Mouse (Mus musculus) liver, adult (tissue): Measurements from ENCODE around the gene Cxcl9.

ENCODE experiments used
- GATA4 ChIP-seq: IDR thresholded peaks from 2 replicates; pipeline ENCODE4 v1.6.1; 2014; ENCODE audit warnings: mild to moderate bottlenecking, low read length; ENCODE audit not compliant: insufficient replicate concordance

Gene Cxcl9

DNA sequence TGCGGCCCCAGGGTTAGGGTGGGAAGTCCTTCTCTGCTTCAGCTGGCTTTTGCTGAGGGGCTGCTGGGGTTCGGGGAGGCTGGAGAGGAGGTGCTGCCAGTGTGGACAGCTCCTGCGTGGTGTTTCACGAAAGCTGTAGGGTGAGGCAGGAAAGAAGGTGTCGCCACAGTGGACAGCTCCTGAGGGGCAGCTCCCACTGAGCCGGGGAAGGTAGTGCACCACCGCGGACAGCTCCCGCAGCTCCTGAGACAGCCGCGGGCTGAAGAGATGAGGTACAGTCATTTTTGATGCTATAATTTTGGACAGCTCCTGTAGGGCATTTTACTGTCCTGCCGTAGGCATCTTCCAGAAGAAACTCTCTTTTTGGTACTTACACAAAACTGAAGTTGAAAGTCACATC, 30.2 kb upstream of the Cxcl9 start:
- no peak for TF ChIP-seq GATA4

DNA sequence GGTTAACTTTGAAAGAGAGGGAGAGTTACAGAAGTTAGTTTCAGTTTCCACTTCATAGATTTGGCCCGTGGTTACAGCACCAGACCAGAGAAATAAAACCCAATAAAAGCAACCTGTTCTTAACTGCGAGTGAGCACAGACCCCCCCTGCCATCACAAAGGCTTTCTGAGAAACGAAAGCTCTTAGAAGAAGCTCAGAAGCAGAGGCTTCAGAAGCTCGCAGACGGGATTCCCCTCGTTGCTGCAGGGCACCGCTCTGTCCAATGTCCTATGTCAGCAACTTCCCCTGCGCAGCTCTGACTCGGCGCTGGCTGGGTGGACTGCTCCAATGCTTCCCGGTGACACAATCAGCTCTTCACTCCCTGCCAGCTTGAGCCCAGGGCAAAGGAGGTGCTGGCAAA, 25.6 kb upstream of the Cxcl9 start:
- TF ChIP-seq GATA4, result no peak; the same call in 1 of the 2 replicates

DNA sequence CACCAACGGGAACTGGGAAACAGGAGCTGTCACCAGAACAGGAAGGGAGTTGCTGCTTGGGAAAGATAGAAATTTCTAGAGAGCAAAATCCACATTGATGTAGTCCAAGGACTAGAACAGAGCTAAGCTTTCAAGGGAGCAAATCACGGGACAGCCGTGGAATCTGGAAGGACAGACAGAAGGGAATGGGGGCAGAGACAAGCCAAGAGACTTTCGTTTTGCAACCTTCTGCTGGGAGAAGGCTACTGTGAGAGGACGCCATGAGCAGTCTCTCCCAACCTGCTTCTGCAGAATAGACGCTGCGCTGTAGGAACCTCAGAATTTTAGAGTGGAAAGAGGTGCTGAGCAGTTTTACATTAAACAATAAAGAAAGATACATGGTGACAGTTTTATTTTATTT, 21.9 kb upstream of the Cxcl9 start:
- TF ChIP-seq GATA4, result no peak

DNA sequence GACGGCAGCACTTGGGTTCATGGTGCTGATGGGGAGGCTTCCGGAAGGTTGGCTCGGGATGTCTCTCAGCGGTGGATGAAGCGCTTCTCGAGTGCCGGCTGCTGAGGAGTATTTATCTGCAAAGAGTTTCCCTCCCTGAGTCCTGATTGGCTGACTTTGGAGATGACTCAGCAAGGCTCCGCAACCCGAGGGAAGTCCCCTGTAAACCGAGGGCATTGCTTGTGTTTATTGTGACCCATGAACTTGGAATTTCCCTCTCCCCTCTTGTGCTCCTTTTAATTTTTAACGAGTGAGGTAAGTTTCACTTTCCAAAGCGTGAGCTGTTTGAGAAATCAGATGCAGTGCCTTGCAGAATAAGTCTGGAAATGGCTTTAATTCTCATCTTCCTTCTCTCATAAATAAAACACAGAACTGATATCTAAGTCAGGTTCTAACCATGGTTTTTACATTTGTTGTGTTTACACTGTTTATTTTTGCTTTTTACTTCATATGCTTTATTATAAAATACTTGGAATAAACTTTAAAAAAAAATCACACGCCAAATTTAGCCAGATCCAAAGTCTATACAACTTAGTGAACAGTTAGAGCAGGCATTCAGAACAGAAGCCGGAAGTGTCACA, 21.0 kb upstream of the Cxcl9 start, which contains the start of gene Cxcl10:
Gene Cxcl10, minus strand, starts transcription at position 96 of the 620 bp plus-strand sequence.
- peak; percentile 57; the same call in 1 of the 2 replicates for TF ChIP-seq GATA4

DNA sequence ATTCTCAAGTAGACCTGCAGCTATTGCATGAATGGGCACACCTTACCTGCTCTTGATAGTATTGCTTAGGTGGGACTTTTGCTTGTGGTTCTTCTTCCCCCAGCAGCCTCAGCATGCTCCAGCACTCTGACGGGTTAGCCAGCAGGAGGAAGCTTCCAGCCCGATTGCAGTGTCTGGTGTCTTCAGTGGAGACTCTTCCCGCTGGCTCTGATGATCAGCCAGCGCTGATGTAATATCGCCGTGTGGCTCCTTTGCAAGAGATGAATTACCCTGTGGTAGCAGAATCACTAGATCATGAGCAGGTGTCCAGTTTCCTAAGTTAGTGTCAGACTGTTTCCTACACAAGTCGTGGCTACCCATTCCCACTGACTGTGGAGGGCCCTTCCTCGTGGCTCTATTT, 17.1 kb upstream of the Cxcl9 start:
- TF ChIP-seq GATA4, result no peak

DNA sequence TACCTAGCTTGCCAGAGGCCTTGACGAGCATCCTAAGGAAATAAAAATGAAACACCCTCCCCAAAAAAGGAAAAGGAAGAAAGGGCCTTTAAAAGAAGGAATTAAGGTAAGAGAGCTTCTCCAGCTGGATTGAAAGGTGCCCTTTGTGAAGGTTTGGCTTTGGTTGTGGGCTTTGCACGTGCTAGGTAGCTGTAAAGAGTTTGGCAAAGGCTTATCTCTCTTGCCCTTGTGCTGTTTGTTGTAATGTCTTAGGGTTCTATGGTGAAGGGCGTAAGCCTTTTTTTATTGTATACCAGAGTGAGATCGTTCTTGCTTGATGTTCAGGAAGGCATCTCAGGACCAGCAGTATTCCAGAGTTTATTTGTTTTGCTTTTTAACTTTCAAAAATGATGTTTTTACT, 12.7 kb upstream of the Cxcl9 start:
- no peak for TF ChIP-seq GATA4

DNA sequence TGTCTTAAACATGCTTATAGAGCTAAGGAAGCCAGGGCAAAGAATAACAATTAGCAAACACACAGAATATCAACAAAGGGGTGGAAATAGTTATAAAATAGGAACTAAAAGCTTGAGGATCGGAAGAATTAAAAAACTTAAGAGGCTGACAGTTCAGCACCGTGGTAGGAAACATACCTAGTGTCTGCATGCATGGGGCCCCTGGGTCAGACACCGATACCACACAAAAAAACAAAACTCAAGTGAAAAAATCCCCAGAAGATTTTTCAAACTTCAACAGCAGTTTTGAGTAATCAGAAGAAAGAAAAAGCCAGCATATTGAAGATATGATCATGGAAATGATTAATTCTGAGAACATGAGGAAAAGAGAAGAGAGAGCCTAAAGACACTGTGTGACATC, 8.9 kb upstream of the Cxcl9 start:
- TF ChIP-seq GATA4, result no peak

DNA sequence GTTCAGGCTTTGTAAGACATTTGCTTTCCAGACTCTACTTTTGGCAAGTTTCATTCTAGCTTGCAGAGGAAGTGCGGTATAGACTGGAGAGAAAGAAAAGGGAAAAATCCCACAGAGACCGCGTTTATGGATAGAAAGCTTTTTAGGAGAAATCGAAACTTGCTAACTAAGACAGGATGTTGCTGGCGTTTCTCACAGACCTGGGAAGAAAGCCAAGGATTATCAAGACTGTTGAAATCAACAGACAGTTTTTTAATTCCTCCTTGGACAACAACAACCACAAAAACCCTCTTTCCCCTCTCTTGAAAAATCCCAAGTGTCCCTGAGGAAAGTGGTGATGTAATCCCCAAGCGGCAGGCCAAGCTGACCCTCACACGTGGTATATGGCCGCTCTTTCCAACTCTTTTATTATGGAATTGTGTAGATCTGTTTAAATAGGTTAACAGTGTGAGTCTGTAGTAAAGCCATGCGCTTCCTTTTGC, 4.5 kb upstream of the Cxcl9 start:
- TF ChIP-seq GATA4, result peak; percentile 70; the same call in 1 of the 2 replicates

DNA sequence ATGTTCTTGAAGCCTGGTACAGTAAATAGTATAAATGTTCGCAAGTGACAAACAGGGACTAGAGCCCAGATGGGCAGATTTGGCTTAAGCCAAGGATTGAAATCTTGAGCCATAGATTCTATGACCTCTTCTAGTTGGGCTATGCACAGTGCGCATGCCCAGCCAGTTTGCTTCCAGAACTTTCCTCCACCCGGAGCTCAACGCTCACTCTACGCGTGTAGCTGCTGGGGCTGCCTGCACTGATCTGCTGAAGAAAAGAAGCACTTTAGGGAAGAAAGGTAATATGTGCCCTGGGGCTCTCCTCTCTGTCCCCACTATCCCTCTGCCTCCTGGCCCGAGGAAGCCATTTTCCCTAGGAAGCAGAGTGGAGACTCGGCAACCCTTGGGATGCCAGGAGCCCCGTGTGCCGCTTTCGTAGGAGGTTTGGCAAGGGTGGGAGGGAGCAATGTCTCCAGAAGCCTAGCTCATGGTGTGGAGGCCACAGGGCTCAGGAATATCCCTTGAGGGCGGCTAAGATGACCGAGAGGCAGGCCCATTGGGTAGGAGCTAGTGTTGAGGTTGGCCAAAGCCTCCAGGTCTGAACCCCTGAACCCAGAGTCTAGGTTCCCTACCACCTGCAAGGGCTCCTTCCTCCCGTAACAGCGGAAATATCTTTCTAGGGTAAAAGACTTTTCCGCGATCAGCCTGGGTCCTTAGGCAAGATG, 3.9 kb upstream of the Cxcl9 start, which contains the start of gene Art3:
Gene Art3, plus strand, starts transcription at position 193 of the 704 bp plus-strand sequence.
- TF ChIP-seq GATA4, result no peak

DNA sequence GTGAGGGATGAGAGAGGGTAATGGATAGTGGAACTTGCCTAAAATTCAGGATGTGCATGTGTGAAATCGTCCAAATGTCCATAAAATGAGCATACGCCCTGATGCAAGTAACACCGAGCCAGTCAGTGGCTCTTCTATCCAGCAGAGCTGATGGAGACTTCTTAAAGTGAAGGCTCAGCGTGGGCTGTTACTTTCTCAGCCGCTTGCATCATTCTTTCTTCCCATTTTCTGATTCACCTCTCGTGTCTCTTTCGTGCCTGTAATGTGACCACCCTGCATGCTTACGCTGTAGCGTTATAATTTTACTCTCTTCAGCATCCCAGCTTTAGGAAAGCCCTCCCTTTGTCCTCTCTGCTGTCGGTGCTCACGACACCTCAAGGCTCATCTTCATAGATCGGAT, 3.2 kb upstream of the Cxcl9 start:
- TF ChIP-seq GATA4, result no peak

DNA sequence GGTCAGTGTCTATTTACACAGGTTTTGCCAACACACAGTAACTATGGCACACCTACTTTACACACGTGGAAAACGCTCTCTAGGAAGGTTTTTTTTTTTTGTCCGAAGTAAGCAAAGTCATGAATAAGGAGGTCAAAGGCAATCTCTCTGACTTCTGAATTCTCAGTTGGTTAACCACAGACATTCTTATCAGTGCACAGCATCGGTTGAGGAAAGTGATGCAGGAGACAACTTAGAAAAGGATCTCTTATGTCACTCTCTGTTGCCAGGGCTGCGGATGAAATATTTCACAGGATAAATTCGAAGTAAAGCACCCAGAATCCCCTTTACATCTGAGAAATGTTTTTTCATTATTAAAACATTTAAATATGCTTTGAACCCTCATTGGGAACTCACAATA, 512 bp downstream of the Cxcl9 start:
- TF ChIP-seq GATA4, result peak; percentile 47

DNA sequence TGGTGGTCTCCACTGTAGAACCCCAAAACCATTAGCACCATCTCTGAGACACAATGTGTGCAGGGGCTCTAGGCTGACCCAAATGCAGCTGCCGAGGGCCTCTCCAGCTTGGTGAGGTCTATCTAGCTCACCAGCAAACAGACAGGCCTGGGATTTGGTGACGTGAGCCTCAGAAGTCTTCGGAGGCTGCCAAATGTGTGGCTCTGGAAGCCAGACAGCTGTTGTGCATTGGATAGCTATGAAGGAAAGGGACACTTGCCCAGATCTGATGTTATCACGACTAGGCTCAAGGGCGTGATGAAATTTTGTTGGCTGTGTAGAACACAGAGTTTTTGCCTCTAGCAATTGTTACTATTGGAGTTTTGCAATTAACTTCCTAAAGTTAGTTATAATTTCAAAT, 4.6 kb downstream of the Cxcl9 start:
- TF ChIP-seq GATA4, result no peak

DNA sequence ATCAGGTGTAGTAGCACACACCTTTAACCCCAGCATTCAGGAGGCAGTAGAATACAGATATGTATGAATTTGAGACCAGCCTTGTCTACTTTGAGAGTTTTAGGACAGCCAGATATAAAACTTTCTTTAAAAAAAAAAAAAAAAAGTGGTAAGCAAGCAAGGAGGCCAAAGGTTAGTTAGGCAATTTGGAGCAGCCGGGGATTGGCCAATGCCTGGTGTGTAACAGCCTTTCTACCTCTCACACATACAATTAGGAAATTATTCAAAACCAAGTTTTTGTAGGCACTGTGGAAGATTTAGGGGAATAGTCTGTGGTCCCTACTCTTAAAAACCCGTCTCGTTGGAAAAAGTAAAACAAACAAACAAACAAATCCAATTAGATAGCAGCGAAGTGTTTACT, 5.3 kb downstream of the Cxcl9 start:
- no peak for TF ChIP-seq GATA4

DNA sequence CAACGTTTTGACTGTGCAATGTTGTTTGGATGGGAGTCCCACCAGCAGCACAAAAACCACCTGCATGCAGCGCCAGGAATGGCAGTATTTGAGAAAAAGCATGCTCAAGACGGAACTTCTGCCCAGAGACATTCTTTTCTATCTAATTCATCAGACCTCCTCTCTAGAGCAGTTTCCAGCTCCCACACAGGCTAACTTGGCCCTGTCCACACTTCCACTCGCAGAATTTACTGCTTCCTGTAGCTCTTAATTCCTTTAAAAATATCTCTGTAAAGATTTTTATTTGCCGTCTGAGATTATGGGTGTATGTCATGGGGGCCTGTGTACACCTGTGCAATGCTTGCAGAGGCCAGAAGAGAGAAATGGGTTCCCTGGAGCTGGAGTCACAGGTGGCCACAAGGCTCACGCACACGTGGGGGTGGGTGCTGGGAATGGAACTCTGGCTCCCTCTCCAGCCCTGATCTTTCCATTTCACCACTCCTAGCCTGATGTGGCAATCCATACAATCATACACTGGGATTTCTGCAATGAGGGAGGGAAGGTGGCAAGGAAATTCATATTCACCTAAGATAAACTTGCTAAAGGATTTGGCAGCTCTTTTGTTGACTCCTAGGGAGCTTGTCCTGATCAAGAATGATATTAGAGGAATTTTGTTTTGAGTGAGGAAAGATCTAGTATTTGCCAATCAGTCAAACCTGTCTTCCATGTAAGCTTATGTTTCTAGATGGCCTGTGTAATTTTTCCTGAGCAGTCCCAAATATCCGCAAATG, 6.1 kb downstream of the Cxcl9 start:
- no peak for TF ChIP-seq GATA4

DNA sequence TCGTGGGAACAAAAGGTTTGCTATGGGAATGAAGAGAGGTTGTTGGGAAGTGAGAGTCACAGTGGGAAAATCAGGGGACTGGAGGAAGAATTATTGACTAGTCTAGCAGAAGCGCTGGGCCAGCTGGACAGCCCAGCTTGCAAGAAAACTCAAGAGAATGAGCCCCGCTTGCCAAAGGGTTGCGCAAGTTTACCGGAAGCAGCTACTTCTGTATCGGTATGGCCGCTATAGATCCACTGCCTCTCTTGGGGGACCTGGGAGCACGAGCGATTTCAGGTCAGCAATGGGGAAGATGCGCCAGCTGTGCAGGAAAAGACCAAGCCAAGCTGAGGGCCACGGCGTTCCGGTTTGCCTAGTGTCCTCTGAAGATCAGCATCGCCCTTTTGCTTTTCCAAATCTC, 9.3 kb downstream of the Cxcl9 start:
- no peak for TF ChIP-seq GATA4

DNA sequence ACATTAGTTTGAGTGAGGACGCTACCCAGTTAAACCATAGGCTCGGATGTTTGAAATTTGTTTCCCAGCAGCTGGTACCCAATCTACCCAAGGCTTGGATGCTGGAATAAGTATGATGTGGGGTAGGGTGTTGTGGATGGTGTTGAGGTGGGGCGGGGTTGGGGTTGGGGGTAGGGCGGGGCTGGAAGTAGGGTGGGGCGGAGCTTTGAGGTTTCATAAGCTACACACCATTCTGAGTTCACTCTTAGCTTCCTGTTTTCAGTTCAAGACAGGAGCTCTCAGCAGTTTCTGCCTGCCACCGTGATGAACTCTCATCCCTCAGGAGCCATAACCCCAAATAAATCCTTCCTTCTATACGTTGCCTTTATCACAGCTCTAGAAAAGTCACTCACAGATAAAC, 9.8 kb downstream of the Cxcl9 start:
- TF ChIP-seq GATA4, result no peak
